In genomic region chr1:164454747-164455400, GRCm38 (mm10) we compare ENCODE assay signal across 8 mouse cellular contexts. TPM values are rescaled to one million over a fixed set of nuclear protein-coding genes. Genes with fewer than 3 reads are reported as not detected.
DNase-seq lines count a peak whose midpoint lies in the region; ATAC-seq and TF ChIP-seq lines count a peak whose summit lies in the region.

No protein-coding gene starts in this region.

- H3K4me1 ChIP-seq in embryonic facial prominence, embryonic 10.5 days, result peaks cover 39% of the 10 kb centered on the region
- no peaks in the 10 kb centered on the region; the same call in 1 of the 2 replicates for H3K4me1 ChIP-seq in lung, adult 2 months (ENCODE audit: control insufficient read depth, insufficient read depth, low read length)

- WGBS in embryonic facial prominence, embryonic 10.5 days, result 41% methylated on average over 14 of the region's 14 CpGs
- 31% methylated on average over 14 of the region's 14 CpGs for WGBS in lung, adult 2 months

- DNase-seq in heart, adult 11 months, result peak; percentile 93
- no peak for DNase-seq in heart, adult 8-10 months (ENCODE audit: low spot score)
- peak; percentile 53 for DNase-seq in embryonic facial prominence, embryonic 10.5 days (ENCODE audit: low spot score)
- DNase-seq in heart, postnatal 10 days, result peak; percentile 61 to 70
- DNase-seq in kidney, postnatal 4 days, result peak; percentile 58 to 65
- DNase-seq in lung, adult 2 months, result peak; percentile 46
- peak; percentile 75 to 79 for DNase-seq in right cerebral cortex, adult 2 months (ENCODE audit: low spot score in 2 of 2)

- peak overlapping the region; percentile 25; the same call in 1 of the 2 replicates for H3K4me3 ChIP-seq in embryonic facial prominence, embryonic 10.5 days
- H3K4me3 ChIP-seq in lung, adult 2 months (replicated peaks; ENCODE audit: extremely low read depth, low read depth, low read length), result peak overlapping the region; percentile 70

- TF ChIP-seq POLR2A in lung, adult 2 months (IDR thresholded peaks at IDR 0.05; ENCODE audit: borderline replicate concordance, extremely low read depth, low read depth, low read length), result peak; percentile 70; the same call in 1 of the 2 replicates

- H3K27me3 ChIP-seq in embryonic facial prominence, embryonic 10.5 days (replicated peaks; ENCODE audit: low read depth, poor library complexity, severe bottlenecking), result peaks cover 53% of the 10 kb centered on the region

- no peak for ATAC-seq in granulocyte monocyte progenitor cell, adult 5-6 weeks (replicated peaks; ENCODE audit: poor library complexity, severe bottlenecking)

- intact Hi-C loops in heart, postnatal 10 days (cut with DNase I), result loop anchor here (2.0 to 5.0 kb wide), 6 partner anchors 88 to 667 kb away; no protein-coding TSS in a partner anchor

- H3K9me3 ChIP-seq in embryonic facial prominence, embryonic 10.5 days, result no peaks in the 10 kb centered on the region

- H3K27ac ChIP-seq in embryonic facial prominence, embryonic 10.5 days (replicated peaks), result no peak overlapping the region

- 0 out of 2 replicates have a peak, but pooled peaks cover 6% of the 10 kb centered on the region for H3K36me3 ChIP-seq in embryonic facial prominence, embryonic 10.5 days (replicated peaks)

- no peak for TF ChIP-seq CTCF in lung, adult 2 months (IDR thresholded peaks at IDR 0.05; ENCODE audit: insufficient read depth, low read length)

RNA-seq across cellular contexts. Expression of gene Atp1b1, which starts 3.3 kb away (rescaled TPM):
- total RNA-seq in heart, adult 8-10 months (2022), result 100 to 1,000 TPM; 315 to 378 (median 343) TPM
- 6.9 and 7.4 TPM in 2 replicates for polyA plus RNA-seq in embryonic facial prominence, embryonic 10.5 days (2016; fragmentation: Nextera tagmentation; extraction: Ambion mirVana)
- 100 to 1,000 TPM; 429 to 462 TPM for total RNA-seq in heart, postnatal 10 days (2021)
- 121 and 173 TPM in 2 replicates for polyA plus RNA-seq in lung, adult 2 months (2012; rRNA removed)
- total RNA-seq in granulocyte monocyte progenitor cell, adult 5-6 weeks (2014; fragmentation: Nextera tagmentation), result 7.5 and 8.7 TPM in 2 replicates
- total RNA-seq in granulocyte monocyte progenitor cell, adult 5-6 weeks (2017), result 5.6 and 8.1 TPM in 2 replicates

Comparison
In these comparisons a context has a peak if more than half of its experiments do, and no peak if none do; other contexts are left out.
1. RNA of gene Atp1b1, which starts 3.3 kb away (total RNA-seq): 429 to 462 TPM in heart, postnatal 10 days and 315 to 378 TPM in heart, adult 8-10 months; 5.6 to 8.7 TPM in granulocyte monocyte progenitor cell, adult 5-6 weeks; every median in the first group is over 10 times any median in the second.